Mouse (Mus musculus) B cell, adult 2 months (primary cell): ENCODE data around the gene Dnmt3a.

Experiments used
- DNase-seq, 2 experiments: peaks; one replicate each; pipeline ENCODE4 v3.0.0; 2022

The Dnmt3a gene

GRCm38 (mm10) chr12:3824906-3825713 is 19.3 kb downstream of the Dnmt3a start:
- no peak for DNase-seq

- DNase-seq: no peak
Measured at GRCm38 (mm10) chr12:3825714-3826080, 19.9 kb downstream of the Dnmt3a start.

DNA sequence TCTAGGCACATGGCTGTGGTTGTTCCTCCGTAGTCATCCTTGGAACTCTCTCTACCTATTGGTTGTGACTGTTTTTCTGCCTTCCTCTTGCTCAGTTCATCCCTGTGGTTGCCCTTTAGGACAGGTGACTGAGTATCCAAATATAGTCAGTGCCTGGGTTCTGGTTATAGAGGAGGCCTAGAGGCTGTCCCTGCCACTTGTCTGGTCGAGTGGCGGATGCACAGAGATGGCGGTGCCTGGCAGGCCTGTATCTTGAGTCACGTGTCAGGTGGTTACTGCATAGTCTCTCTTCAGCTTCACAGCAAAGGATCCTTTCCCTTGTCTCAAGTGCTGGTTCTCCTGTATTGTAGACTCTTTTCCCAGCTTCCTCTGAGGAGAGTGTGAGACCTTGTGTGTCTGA is 22.0 kb downstream of the Dnmt3a start:
- no peak for DNase-seq

DNA sequence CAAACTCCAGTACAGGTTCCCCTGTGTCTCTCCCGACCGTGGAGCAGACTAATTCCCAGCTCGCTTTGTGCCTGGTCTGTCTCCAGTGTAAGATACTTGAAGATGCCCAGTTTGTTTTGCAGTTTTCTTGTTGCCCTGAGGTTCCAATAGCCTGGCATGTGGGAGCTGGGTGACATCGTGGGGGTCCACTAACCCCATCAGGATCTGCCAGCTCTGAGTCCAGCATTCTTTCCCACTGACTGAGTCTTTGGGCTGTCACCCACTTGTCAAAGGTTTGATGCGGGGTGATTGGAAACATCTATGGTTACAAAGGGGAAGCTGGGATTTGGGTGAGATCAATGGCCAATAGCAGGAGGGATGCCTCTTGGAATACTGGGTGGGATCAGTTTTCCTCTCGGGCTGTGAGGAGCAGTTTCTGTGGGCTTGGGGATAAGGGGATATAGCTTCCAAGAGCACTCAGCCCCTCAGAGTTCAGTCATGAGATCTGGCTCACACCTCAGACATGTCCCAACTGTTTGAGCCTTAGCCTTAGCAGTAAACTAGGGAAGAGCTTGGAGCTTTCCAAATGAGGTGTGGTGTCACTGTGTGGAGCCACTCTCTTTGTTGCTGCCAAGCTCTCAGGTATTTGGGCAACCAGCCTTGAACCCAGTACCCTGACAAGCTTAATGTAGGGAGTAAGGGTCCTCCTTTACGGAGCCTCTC is 27.4 kb downstream of the Dnmt3a start:
- DNase-seq: no peak

GRCm38 (mm10) chr12:3833851-3834273 is 28.1 kb downstream of the Dnmt3a start:
- DNase-seq: no peak

DNA sequence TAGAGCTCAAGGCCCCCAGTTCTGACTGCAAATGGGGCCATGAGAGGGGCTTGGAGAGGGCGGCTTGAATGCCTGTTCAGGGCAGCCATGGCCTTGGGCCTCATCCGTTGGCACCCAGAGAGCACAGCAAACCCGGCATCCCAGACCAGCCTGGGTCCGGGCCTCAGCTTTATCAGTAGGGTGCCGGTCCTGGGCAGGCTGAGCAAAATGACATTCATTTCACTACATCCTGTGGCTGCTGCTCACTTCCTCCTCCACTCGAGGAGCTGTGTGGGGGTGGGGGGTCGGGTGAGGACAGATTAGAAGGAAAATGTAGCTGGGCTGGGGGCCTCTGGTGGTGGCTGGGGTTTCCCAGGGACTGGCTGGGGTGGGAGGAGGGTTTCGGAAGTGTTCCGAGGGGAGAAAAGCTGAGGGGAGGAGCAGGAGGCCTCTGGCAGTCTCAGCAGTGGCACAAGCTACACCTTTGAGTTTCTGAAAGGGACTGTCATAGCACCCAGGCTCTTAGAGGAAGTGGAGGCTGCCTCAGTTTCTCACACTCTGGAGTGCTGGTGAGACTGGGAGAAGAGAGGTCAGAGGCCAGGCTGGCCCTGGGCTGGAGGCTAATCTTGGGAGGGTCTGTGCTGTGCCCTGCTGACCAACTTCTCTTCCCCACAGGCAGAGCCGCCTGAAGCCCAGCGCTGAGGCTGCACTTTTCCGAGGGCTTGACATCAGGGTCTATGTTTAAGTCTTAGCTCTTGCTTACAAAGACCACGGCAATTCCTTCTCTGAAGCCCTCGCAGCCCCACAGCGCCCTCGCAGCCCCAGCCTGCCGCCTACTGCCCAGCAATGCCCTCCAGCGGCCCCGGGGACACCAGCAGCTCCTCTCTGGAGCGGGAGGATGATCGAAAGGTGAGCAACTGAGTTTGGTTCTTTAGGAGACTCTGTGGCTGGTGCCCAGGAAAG is 28.8 kb downstream of the Dnmt3a start:
- peak; percentile 63 to 64 for DNase-seq

GRCm38 (mm10) chr12:3835576-3835975 is 29.8 kb downstream of the Dnmt3a start:
- DNase-seq: no peak

- DNase-seq: no peak
Measured at GRCm38 (mm10) chr12:3837081-3837832, 31.4 kb downstream of the Dnmt3a start.

- no peak for DNase-seq
Measured at GRCm38 (mm10) chr12:3838009-3838408, 32.2 kb downstream of the Dnmt3a start.

DNA sequence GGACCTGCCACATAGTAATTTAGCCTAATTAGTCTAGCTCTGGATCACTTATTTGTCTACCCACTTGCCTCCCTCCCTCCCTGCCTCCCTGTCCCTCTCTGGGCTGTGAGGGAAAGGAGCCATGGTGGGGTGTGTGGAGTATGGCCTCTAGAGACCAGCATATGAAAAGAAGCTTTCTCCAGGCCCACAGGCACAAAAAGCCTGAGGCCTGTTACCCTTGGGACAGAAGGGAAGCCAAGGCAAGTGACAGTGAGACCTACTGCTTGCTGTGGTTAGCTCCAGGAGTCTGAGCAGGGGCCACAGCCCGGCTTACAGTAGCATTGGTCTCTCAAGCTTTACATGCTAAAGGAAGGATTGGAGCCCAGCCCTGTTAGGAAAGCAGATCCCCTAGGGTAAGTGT is 33.9 kb downstream of the Dnmt3a start:
- DNase-seq: no peak

GRCm38 (mm10) chr12:3841121-3841520 is 35.3 kb downstream of the Dnmt3a start:
- DNase-seq: no peak

- no peak for DNase-seq
Measured at GRCm38 (mm10) chr12:3842843-3843242, 37.0 kb downstream of the Dnmt3a start.

DNA sequence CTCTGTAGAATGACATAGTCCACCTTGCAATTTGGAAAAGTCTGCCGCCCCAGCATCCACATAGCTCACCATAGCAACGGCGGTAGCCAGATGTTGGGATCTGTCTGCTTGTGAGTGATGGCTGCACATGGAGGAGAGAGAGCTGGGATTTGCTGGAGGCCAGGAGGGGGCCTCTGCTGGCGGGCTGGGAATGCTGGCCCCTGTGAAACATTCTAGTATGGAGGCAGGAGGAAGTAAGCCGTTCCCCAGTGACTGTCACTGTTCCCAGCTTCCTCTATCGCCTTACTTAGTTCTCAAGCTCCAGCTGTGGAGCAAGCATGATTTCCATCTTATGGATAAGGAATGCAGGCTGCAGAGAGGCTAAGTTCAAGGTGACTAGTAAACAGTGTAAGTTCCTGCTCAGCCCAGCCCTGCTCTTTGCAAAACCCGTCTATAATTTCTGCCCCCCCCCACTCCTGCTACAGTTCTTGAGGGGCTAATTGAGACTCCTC is 37.6 kb downstream of the Dnmt3a start:
- no peak for DNase-seq

- DNase-seq: no peak
Measured at GRCm38 (mm10) chr12:3843918-3844317, 38.1 kb downstream of the Dnmt3a start.

DNA sequence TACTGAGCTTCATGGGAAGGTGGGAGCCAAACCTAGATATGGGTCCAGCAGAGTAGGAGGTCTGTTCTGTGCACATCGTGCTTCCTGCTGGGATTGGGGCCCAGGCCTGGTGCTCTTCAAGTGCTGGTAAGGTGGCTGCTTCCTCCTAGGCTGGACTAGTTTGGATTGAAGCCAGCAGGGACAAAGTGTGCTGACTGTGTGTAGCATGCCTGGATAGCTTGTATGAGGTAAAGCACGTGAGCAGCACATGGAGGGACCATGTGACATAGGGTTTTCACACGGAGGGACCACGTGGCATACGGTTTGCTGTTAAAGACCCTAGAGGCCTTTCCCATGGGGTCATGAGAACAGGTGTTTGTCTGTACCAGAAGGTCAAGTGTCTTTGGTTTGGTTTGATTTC is 38.5 kb downstream of the Dnmt3a start:
- DNase-seq: no peak

DNA sequence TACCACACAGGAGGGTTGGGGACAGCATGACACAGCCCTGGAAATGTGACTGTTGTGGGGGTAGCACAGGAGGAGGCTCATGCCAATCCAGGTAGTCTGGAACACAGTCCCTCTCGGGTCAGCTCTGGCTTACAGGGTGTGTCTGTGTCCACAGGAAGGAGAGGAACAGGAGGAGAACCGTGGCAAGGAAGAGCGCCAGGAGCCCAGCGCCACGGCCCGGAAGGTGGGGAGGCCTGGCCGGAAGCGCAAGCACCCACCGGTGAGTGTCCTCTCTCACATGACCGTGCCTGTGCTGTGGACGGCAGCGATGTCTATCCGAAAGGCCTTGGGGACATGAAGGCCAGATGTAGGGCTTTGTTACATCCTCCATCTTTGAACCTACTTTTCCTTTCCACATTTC is 43.7 kb downstream of the Dnmt3a start:
- DNase-seq: no peak

DNA sequence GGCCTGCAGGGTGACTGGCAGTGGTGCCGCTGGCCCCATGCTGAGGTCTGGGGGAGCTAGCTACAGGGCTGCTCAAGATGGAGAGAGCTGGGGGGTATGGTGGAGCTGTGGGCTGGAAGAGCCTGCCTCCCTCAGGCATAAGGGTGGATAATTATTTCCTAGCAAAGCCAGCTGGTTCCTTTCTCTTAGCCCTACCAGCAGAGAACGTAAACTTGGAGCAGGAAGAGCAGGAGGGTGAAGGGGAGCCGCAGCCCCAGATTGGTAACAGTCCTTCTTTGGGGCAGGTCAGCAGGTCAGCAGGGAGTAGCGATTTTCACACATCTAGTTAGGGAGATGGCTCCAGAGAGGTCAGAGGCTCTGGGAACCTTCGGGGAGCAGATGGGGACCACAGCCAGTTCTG is 44.4 kb downstream of the Dnmt3a start:
- no peak for DNase-seq

DNA sequence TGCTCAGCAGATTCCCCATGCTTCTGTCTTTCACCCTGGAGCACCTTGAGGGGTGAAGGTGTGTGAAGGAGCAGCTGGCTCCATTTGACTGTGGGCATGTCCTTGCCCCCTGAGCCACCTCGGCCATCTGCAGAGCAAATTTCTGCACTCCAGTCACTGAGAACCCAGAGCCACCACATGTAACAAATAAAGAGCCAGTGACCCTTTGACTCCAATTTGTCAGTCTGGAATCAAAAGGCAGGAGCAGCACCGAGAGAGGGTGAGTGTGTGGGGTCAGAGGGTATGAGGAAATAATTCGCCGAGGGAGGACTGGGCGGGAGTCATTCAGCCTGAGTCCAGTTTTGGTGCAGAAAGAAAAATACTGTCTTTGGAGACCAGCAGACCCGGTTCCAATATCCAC is 44.9 kb downstream of the Dnmt3a start:
- no peak for DNase-seq

DNA sequence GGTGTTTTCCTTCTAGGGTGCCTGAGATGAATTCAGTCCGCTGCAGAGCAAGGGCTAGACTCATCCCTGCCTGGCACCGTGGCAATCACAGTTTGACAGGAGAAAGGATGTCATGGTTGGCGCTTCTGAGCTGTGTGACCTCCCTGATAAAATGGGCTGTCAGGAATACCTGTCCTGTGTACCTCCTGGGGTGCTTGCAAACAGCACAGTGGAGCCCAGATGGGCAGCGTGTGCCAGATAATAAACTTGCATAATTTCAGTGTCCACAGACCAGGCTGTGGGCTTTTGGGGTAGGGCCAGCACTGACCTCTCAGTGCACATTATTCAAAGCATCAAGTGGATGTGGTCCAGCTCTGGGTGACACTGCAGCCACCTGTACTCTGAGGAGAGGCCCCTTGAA is 45.4 kb downstream of the Dnmt3a start:
- DNase-seq: no peak

DNA sequence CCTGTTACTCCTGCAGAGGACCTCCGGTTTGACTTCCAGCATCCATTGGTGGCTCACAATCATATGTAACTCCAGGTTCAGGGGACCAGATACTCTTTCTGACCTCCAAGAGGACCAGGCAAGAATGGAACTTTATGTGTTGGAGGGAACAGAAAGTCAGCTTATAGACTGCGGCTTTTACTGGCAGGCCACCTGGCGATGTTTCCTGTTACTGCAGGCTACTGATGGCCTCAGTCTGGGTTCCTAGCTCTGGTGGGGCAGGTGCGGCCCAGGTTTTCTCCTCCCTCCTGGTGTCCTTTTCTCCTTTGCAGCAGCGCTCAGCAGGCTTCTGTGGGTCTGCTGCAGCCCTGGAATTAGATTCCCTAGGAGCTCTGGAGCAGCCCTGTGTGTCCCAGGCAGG is 46.7 kb downstream of the Dnmt3a start:
- peak; percentile 65 for DNase-seq

DNA sequence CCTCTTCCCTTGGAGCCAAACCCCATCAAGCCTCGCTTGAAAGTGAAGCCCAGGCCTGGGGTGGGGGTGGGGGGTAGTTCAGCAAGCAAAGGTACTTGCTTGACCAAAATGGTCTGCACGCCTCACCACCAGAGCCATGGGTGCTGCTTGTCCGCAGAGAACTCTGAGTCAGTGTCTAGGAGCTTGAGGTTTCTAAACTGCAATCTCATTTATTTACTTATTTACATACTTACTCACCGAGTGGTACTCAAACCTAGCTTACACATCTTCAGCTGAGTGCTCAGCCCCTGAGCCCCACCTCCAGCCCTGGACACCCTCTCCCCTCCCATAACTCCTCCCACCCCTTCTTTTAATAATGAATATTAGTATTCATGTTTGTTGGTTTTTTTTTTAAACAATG is 48.6 kb downstream of the Dnmt3a start:
- DNase-seq: no peak

- DNase-seq: peak; percentile 46
Measured at GRCm38 (mm10) chr12:3855762-3856501, 50.1 kb downstream of the Dnmt3a start.
